Mouse (Mus musculus) bone marrow, adult 2 months (tissue): ENCODE data around the gene Bik. TPM values are rescaled to one million over a fixed set of nuclear protein-coding genes. Genes with fewer than 3 reads are reported as not detected.

ENCODE experiments used
- H3K27ac ChIP-seq: fragments of 200-500 bp; 2 replicates; pipeline ENCODE4 v1.5.1; 2012; ENCODE audit warnings: low read depth, mild to moderate bottlenecking, control low read depth, inconsistent platforms, low read length; ENCODE audit not compliant: control insufficient read depth, poor library complexity, insufficient read depth
- H3K4me1 ChIP-seq: fragments of 200-500 bp; 2 replicates; pipeline ENCODE4 v1.6.1; 2011; ENCODE audit warnings: low read length; ENCODE audit not compliant: control insufficient read depth, insufficient read depth
- H3K4me3 ChIP-seq: fragments of 200-500 bp; replicated peaks from 2 replicates; pipeline ENCODE3; 2011; ENCODE audit warnings: mild to moderate bottlenecking, low read depth, low read length, control low read depth; ENCODE audit not compliant: control insufficient read depth
- CTCF ChIP-seq: fragments of 200-500 bp; IDR thresholded peaks from 2 replicates; pipeline ENCODE4 v1.5.1; 2011; ENCODE audit warnings: low read length, control low read depth; ENCODE audit not compliant: control insufficient read depth, insufficient read depth
- POLR2A ChIP-seq: fragments of 200-500 bp; IDR thresholded peaks from 2 replicates; pipeline ENCODE4 v1.6.1; 2011; ENCODE audit warnings: low read depth, mild to moderate bottlenecking, control low read depth, low read length, borderline replicate concordance; ENCODE audit not compliant: control insufficient read depth
- WGBS: fragments of 180-500 bp; shearing (Covaris S2); methylation state at CpG from one replicate; pipeline ENCODE4 v1.1.7; 2018; 5-methylcytosine and 5-hydroxymethylcytosine counted together
- polyA plus RNA-seq: library from polyadenylated mRNA; stranded (reverse); fragments of >200 nt; gene quantifications from 2 replicates; pipeline ENCODE4 v1.2.4, GENCODE M21; 2011; ENCODE audit warnings: low replicate concordance; ENCODE audit not compliant: missing spikeins, insufficient read depth, insufficient read length

Gene Bik
- polyA plus RNA-seq, 1 experiment: 3.3 TPM

- 87% methylated on average over 4 of the region's 4 CpGs for WGBS
- Histone ChIP-seq H3K4me3 (no peak overlapping the region), H3K4me1 (no peaks in the 10 kb centered on the region; the same call in 1 of the 2 replicates), H3K27ac (no peak overlapping the region)
- TF ChIP-seq CTCF: no peak
These were observed 45.5 kb downstream of the Bik start for GRCm38 (mm10) chr15:83572132-83572531.

- Histone ChIP-seq H3K27ac (no peak overlapping the region), H3K4me3 (no peak overlapping the region), H3K4me1 (no peaks in the 10 kb centered on the region; the same call in 1 of the 2 replicates)
- no peak for TF ChIP-seq CTCF
- TF ChIP-seq POLR2A: no peak
- 93% methylated on average over 12 of the region's 12 CpGs for WGBS
These were observed 46.9 kb downstream of the Bik start for GRCm38 (mm10) chr15:83573606-83574005.

GRCm38 (mm10) chr15:83574731-83575351 is 48.2 kb downstream of the Bik start:
- TF ChIP-seq CTCF (no peak), POLR2A (no peak)
- Histone ChIP-seq H3K4me3 (no peak overlapping the region), H3K4me1 (no peaks in the 10 kb centered on the region; the same call in 1 of the 2 replicates), H3K27ac (no peak overlapping the region)
- 82% methylated on average over 6 of the region's 6 CpGs for WGBS

GRCm38 (mm10) chr15:83575543-83575942 is 48.9 kb downstream of the Bik start:
- H3K27ac ChIP-seq: no peak overlapping the region
- TF ChIP-seq POLR2A: no peak
- no peaks in the 10 kb centered on the region; the same call in 1 of the 2 replicates for H3K4me1 ChIP-seq
- WGBS: 90% methylated on average over 8 of the region's 8 CpGs
- no peak overlapping the region for H3K4me3 ChIP-seq

GRCm38 (mm10) chr15:83576651-83577050 is 50.0 kb downstream of the Bik start:
- Histone ChIP-seq H3K4me1 (no peaks in the 10 kb centered on the region), H3K27ac (no peak overlapping the region), H3K4me3 (no peak overlapping the region)
- WGBS: 92% methylated on average over 9 of the region's 9 CpGs
- TF ChIP-seq POLR2A: no peak
- TF ChIP-seq CTCF: no peak

- WGBS: 91% methylated on average over 4 of the region's 4 CpGs
- no peak for TF ChIP-seq CTCF
These were observed 56.3 kb downstream of the Bik start for GRCm38 (mm10) chr15:83582931-83583330.

GRCm38 (mm10) chr15:83583419-83584156 is 56.9 kb downstream of the Bik start:
- TF ChIP-seq POLR2A (no peak), CTCF (peak; percentile 61)
- H3K27ac ChIP-seq: peak overlapping the region; percentile 50; the same call in 1 of the 2 replicates
- no peaks in the 10 kb centered on the region for H3K4me1 ChIP-seq
- no peak overlapping the region for H3K4me3 ChIP-seq
- 71% methylated on average over 8 of the region's 8 CpGs for WGBS

More at GRCm38 (mm10) chr15:83582931-83583330, 56.3 kb downstream of the Bik start:
- no peaks in the 10 kb centered on the region for H3K4me1 ChIP-seq
- H3K4me3 ChIP-seq: no peak overlapping the region
- H3K27ac ChIP-seq: no peak overlapping the region

GRCm38 (mm10) chr15:83584741-83585220 is 58.1 kb downstream of the Bik start:
- TF ChIP-seq POLR2A: no peak
- 92% methylated on average over 6 of the region's 6 CpGs for WGBS
- H3K27ac ChIP-seq: no peak overlapping the region
- H3K4me1 ChIP-seq: no peaks in the 10 kb centered on the region
- H3K4me3 ChIP-seq: no peak overlapping the region

- H3K4me3 ChIP-seq: no peak overlapping the region
- H3K4me1 ChIP-seq: no peaks in the 10 kb centered on the region
These were observed 64.2 kb downstream of the Bik start for GRCm38 (mm10) chr15:83590841-83591240.

More at GRCm38 (mm10) chr15:83590841-83591240, 64.2 kb downstream of the Bik start:
- 84% methylated on average over 4 of the region's 4 CpGs for WGBS
- peak overlapping the region; percentile 99 for H3K27ac ChIP-seq
- TF ChIP-seq CTCF (no peak), POLR2A (no peak)
